Mouse (Mus musculus): ENCODE data around the gene Cd209f. TPM values are rescaled to one million over a fixed set of nuclear protein-coding genes. Genes with fewer than 3 reads are reported as not detected.
"Not testable (repeated sequence)": the region's sequence is repeated elsewhere in the genome, so short reads cannot be mapped to it uniquely, and the experiment has no call there.

Gene Cd209f
- polyA plus RNA-seq (2015; fragmentation: Nextera tagmentation; extraction: Ambion mirVana), result not detected in 2 replicates

- H3K27me3 ChIP-seq; H3K4me2 ChIP-seq (replicated peaks); ATAC-seq (ENCODE audit: low FRiP score, low read depth); H3K27ac ChIP-seq; H3K9ac ChIP-seq; H3K4me3 ChIP-seq; H3K36me3 ChIP-seq; H3K4me1 ChIP-seq; H3K9me3 ChIP-seq: not testable (repeated sequence)
- WGBS, result 63% methylated on average over 2 of the region's 2 CpGs
These were observed at the start of gene Cd209f for GRCm38 (mm10) chr8:4105735-4106134. Cd209f (minus strand) TSS chr8:4105835.

DNA sequence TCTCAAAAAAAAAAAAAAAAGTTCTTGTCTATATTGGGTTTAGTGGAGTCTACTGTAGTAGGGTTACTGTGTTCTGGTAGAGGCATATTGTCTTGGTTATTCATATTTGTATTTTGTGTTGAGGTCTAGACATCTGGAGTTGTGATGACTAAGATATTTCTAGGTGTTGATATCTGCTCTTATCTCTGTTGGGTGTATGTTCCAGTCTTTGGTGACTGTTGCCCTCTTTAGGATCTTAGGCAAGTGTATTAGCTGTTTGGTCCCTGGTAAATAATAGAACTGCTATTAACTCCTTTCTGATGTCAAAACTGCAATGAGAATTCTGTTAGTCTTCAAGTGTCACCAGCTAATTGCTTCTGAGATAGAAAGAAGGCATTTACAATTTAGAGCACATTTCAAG, 49.2 kb upstream of the Cd209f start:
- Histone ChIP-seq H3K4me3 (no peak overlapping the region), H3K9ac (no peak overlapping the region), H3K4me2 (replicated peaks) (no peak overlapping the region), H3K27me3 (no peaks in the 10 kb centered on the region), H3K36me3 (no peaks in the 10 kb centered on the region), H3K27ac (no peak overlapping the region), H3K4me1 (no peaks in the 10 kb centered on the region), H3K9me3 (peaks cover 10% of the 10 kb centered on the region)
- ATAC-seq (ENCODE audit: low FRiP score, low read depth), result no peak

DNA sequence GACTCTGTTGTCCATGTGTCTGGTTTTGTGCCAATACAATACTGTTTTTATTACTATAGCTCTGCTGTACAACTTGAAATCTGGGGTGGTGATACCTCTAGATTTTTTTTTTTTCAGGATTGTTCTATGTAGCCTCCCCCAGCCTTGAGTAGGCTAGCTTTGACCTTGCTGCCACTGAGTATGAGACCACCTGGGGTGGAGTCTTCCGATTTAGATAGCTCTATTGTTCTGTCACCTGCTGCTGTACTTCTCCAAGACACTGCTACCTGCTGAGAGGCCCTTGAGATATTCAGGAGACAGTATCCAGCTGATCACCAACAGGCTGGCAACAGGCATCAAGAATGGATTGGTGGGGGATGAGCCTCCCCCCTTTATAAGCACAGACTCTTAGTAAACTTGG, 41.6 kb upstream of the Cd209f start:
- no peak overlapping the region for H3K27ac ChIP-seq
- ATAC-seq (ENCODE audit: low FRiP score, low read depth), result no peak
- H3K9me3 ChIP-seq, result peaks cover 10% of the 10 kb centered on the region
- no peak overlapping the region for H3K4me2 ChIP-seq (replicated peaks)
- H3K4me3 ChIP-seq, result no peak overlapping the region
- 34% methylated on average over 1 of the region's 1 CpGs for WGBS
- no peaks in the 10 kb centered on the region for H3K36me3 ChIP-seq
- H3K27me3 ChIP-seq, result no peaks in the 10 kb centered on the region
- no peaks in the 10 kb centered on the region for H3K4me1 ChIP-seq
- H3K9ac ChIP-seq, result no peak overlapping the region

DNA sequence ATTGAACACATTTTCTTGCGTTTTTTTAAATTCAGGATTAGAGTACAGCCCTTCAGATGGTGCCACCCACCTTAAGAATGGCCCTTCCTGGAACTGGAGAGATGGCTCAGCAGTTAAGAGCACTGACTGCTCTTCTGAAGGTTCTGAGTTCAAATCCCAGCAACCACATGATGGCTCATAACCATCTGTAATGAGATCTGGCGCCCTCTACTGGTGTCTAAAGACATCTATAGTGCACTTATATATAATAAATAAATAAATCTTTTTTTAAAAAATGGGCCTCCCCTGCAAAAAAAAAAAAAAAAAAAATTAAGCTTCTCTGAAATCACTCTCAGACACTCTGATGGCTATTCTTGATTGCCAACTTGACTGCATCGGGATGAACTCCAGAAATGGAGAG, 36.1 kb upstream of the Cd209f start:
- H3K27me3 ChIP-seq, result peaks cover 4% of the 10 kb centered on the region; the same call in 1 of the 2 replicates
- no peak overlapping the region for H3K4me3 ChIP-seq
- no peak overlapping the region for H3K9ac ChIP-seq
- no peak overlapping the region for H3K4me2 ChIP-seq (replicated peaks)
- H3K4me1 ChIP-seq, result no peaks in the 10 kb centered on the region
- ATAC-seq (ENCODE audit: low FRiP score, low read depth), result no peak
- 63% methylated on average over 3 of the region's 3 CpGs for WGBS
- H3K27ac ChIP-seq, result no peak overlapping the region
- H3K36me3 ChIP-seq, result no peaks in the 10 kb centered on the region
- no peaks in the 10 kb centered on the region for H3K9me3 ChIP-seq

GRCm38 (mm10) chr8:4139660-4140646, 34.3 kb upstream of the Cd209f start:
- H3K27me3 ChIP-seq, result peaks cover 4% of the 10 kb centered on the region; the same call in 1 of the 2 replicates
- H3K4me2 ChIP-seq (replicated peaks), result 0 out of 2 replicates have a peak overlapping the region, but pooled peaks have one; percentile 27
- peak; percentile 64; the same call in 1 of the 2 replicates for ATAC-seq (ENCODE audit: low FRiP score, low read depth)
- 12% methylated on average over 12 of the region's 12 CpGs for WGBS
- no peak overlapping the region for H3K4me3 ChIP-seq
- no peaks in the 10 kb centered on the region for H3K36me3 ChIP-seq
- no peaks in the 10 kb centered on the region for H3K9me3 ChIP-seq
- H3K27ac ChIP-seq, result no peak overlapping the region
- H3K9ac ChIP-seq, result no peak overlapping the region
- no peaks in the 10 kb centered on the region for H3K4me1 ChIP-seq

DNA sequence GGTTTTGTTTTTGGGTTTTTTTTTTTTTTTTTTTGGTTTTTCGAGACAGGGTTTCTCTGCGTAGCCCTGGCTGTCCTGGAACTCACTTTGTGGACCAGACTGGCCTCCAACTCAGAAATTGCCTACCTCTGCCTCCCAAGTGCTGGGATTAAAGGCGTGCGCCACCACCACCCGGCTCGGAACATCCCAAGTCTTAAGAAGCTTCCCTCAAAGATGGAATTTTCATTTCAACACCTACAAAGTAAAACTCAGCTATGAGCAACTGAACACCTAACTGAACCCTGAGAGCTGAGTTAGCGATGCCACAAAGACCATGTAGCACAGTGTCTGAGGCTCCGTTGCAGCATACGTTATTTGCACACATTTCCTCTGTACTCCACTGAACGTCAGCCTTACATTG, 28.2 kb upstream of the Cd209f start, which contains the start of gene Cd209g:
Cd209g (plus strand) TSS at position 301 of the 400 bp plus-strand sequence.
- H3K27me3 ChIP-seq, result peaks cover 4% of the 10 kb centered on the region; the same call in 1 of the 2 replicates
- 91% methylated on average over 10 of the region's 10 CpGs for WGBS
- H3K27ac ChIP-seq, result no peak within 1 kb of the TSS
- ATAC-seq (ENCODE audit: low FRiP score, low read depth), result no peak
- no peak within 1 kb of the TSS for H3K4me2 ChIP-seq (replicated peaks)
- H3K9ac ChIP-seq, result no peak within 1 kb of the TSS
- no peaks in the 10 kb centered on the region for H3K9me3 ChIP-seq
- no peaks in the 10 kb centered on the region for H3K4me1 ChIP-seq
- no peak within 1 kb of the TSS for H3K4me3 ChIP-seq
- no peaks in the 10 kb centered on the region for H3K36me3 ChIP-seq

GRCm38 (mm10) chr8:4088514-4088913, 17.1 kb downstream of the Cd209f start:
- H3K9me3 ChIP-seq; H3K27me3 ChIP-seq; H3K9ac ChIP-seq; ATAC-seq (ENCODE audit: low FRiP score, low read depth); H3K4me1 ChIP-seq; H3K4me3 ChIP-seq; H3K36me3 ChIP-seq; H3K4me2 ChIP-seq (replicated peaks); H3K27ac ChIP-seq: not testable (repeated sequence)
- 82% methylated on average over 3 of the region's 3 CpGs for WGBS

DNA sequence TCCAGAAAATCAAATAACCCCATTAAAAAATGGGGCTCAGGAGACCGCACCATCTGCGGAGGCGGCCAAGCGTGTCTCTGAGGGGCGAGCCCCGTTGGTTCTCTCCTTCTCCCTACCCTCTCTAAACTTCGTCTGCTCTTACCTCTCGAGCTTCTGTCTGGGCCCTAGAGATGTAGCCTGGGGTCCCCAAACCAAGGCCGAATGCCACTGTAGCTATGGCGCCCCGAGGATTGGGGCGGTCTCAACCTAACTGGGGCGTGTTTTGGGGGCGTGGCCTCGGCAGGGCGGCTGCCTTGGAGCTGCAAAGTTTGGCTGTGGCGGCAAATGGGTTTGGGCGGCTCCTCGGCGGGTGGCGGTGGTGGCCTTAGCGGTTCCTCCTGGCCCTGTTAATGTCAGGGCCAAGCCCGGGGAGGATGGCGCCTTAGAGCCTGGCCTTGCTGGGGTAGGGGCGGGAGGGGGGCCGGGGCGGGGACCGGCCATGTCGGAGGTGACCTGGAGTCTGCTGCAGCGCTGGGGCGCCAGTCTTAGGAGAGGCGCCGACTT, 18.4 kb downstream of the Cd209f start:
- not testable (repeated sequence) for H3K36me3 ChIP-seq; H3K9me3 ChIP-seq; ATAC-seq (ENCODE audit: low FRiP score, low read depth); H3K4me3 ChIP-seq; H3K27me3 ChIP-seq; H3K4me1 ChIP-seq; H3K9ac ChIP-seq; H3K27ac ChIP-seq
- WGBS, result 39% methylated on average over 32 of the region's 33 CpGs
- H3K4me2 ChIP-seq (replicated peaks), result 0 out of 2 replicates have a peak overlapping the region, but pooled peaks have one; percentile 7

Other genes starting within 250 kb of the Cd209f start
- gene Cd209d, start 227.3 kb downstream of the Cd209f start, polyA plus RNA-seq (2015; fragmentation: Nextera tagmentation; extraction: Ambion mirVana), result not detected in 2 replicates
- gene Cd209b, start 179.0 kb downstream of the Cd209f start, polyA plus RNA-seq (2015; fragmentation: Nextera tagmentation; extraction: Ambion mirVana), result not detected in 2 replicates
- 0.43 and 0.47 TPM in 2 replicates for gene Cd209c, start 151.1 kb downstream of the Cd209f start, polyA plus RNA-seq (2015; fragmentation: Nextera tagmentation; extraction: Ambion mirVana)
- gene Cd209g, start 28.3 kb upstream of the Cd209f start, polyA plus RNA-seq (2015; fragmentation: Nextera tagmentation; extraction: Ambion mirVana), result not detected in 2 replicates
- gene Evi5l, start 60.7 kb upstream of the Cd209f start, polyA plus RNA-seq (2015; fragmentation: Nextera tagmentation; extraction: Ambion mirVana), result 31.3 and 34.0 TPM in 2 replicates
- 1.3 and 1.6 TPM in 2 replicates for gene Prr36, start 111.6 kb upstream of the Cd209f start, polyA plus RNA-seq (2015; fragmentation: Nextera tagmentation; extraction: Ambion mirVana)
- gene Lrrc8e, start 121.0 kb upstream of the Cd209f start, polyA plus RNA-seq (2015; fragmentation: Nextera tagmentation; extraction: Ambion mirVana), result 0.41 and 0.62 TPM in 2 replicates
- gene Map2k7, start 132.9 kb upstream of the Cd209f start, polyA plus RNA-seq (2015; fragmentation: Nextera tagmentation; extraction: Ambion mirVana), result 29.3 and 29.9 TPM in 2 replicates
- gene Gm49320, start 133.0 kb upstream of the Cd209f start, polyA plus RNA-seq (2015; fragmentation: Nextera tagmentation; extraction: Ambion mirVana), result 1.3 and 2.4 TPM in 2 replicates
- 4.6 and 5.7 TPM in 2 replicates for gene Tgfbr3l, start 142.4 kb upstream of the Cd209f start, polyA plus RNA-seq (2015; fragmentation: Nextera tagmentation; extraction: Ambion mirVana)
- 63.8 and 68.4 TPM in 2 replicates for gene Snapc2, start 147.2 kb upstream of the Cd209f start, polyA plus RNA-seq (2015; fragmentation: Nextera tagmentation; extraction: Ambion mirVana)
- 91.7 and 93.9 TPM in 2 replicates for gene Ctxn1, start 153.4 kb upstream of the Cd209f start, polyA plus RNA-seq (2015; fragmentation: Nextera tagmentation; extraction: Ambion mirVana)
- gene Timm44, start 170.1 kb upstream of the Cd209f start, polyA plus RNA-seq (2015; fragmentation: Nextera tagmentation; extraction: Ambion mirVana), result 62.9 and 63.0 TPM in 2 replicates
- 19.9 and 20.4 TPM in 2 replicates for gene Ccl25, start 219.4 kb upstream of the Cd209f start, polyA plus RNA-seq (2015; fragmentation: Nextera tagmentation; extraction: Ambion mirVana)
- gene Elavl1, start 219.6 kb upstream of the Cd209f start, polyA plus RNA-seq (2015; fragmentation: Nextera tagmentation; extraction: Ambion mirVana), result 268 and 283 TPM in 2 replicates

Data from limb, embryonic 13.5 days (tissue).